Mouse (Mus musculus) gastrocnemius, postnatal 36 days (tissue): Measurements from ENCODE around the gene Sec61a1. TPM values are rescaled to one million over a fixed set of nuclear protein-coding genes. Genes with fewer than 3 reads are reported as not detected.

Experiments
- DNase-seq, 2 experiments: peaks; one replicate each; pipeline ENCODE4 v3.0.0; 2022
- intact Hi-C: fragments of 180-260 bp; cut with DNase I; formaldehyde crosslinking; loops from one replicate; pipeline ENCODE4 v1.15.1; 2025
- total RNA-seq, 2 experiments: library from RNA; stranded (reverse); gene quantifications; 2 replicates each; pipeline ENCODE4 v1.2.3; 2021

Gene Sec61a1
- total RNA-seq, 2 experiments from 2014 or later = 18.5 to 20.2 TPM

DNA sequence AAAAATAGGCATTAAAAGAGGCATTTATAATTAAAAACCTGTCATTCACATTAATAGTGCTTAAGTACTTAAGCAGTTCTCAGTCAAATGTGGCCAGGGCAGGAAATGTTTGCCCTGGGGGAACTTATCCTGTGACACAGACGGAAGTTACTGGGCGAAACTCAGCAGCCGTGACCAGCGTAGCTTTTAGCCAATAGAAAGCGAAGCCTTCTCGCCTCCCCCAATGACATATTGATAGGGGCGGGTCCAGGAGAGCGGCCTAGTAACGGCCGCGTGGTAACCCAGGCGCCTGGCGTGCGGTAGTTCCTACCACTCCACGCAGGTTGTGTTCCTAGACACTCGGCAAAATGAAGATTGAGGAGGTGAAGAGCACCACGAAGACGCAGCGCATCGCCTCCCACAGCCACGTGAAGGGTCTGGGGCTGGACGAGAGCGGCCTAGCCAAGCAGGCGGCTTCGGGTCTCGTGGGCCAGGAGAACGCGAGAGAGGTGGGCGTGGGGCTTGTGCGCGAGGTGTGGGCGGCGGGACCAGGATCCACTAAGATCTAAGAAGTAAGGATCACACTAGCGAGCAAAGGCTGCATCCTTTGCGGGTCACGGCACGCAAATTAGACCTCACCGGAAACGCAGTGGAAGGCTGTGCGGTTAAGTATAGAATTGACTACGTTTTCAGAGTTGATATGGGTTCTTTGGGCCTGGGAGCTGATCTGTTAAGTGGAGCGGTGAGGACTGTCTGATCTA lies 53.4 kb downstream of the Sec61a1 start, which contains the start of gene Ruvbl1:
Ruvbl1 (plus strand) TSS at position 229 of the 740 bp plus-strand sequence.
- DNase-seq = peak; percentile 77 to 87
- intact Hi-C loops = no loop called here

DNA sequence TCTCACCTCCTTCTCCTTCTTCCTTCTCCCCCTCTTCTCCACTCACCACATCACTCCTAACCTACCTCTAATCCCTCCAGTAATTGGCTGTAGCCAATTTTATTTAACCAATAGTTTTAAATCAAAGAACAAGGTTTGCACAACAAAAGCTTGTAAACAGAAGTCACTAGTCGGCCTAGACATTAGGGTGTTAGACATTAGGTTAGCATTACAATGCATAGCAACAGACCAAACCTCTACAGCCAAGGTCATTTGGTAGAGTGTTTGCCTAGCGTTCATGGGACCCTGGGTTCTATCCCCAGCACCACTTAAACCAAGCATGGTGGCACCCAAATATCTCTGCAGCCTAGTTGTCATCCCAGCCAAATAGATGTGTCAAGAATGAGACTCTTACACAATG lies 64.2 kb downstream of the Sec61a1 start:
- no peak for DNase-seq
- intact Hi-C loops = no loop called here

Other genes starting within 250 kb of the Sec61a1 start
- 1 to 10 TPM; 6.8 TPM for gene Eefsec, start 72.4 kb downstream of the Sec61a1 start, total RNA-seq
- 10 to 100 TPM; 19.4 to 19.7 TPM for gene Ruvbl1, start 53.5 kb downstream of the Sec61a1 start, total RNA-seq
- 10 to 100 TPM; 72.8 to 73.4 TPM for gene Kbtbd12, start 119.0 kb upstream of the Sec61a1 start, total RNA-seq
- 10 to 100 TPM; 36.6 to 37.6 TPM for gene Mgll, start 205.5 kb upstream of the Sec61a1 start, total RNA-seq